Mouse (Mus musculus) lung, adult 2 months (tissue): ENCODE results near the gene Rgs14.

ENCODE experiments used
- CTCF ChIP-seq: fragments of 200-500 bp; IDR thresholded peaks from 2 replicates; pipeline ENCODE4 v1.5.1; 2011; ENCODE audit warnings: mild to moderate bottlenecking, low read length, control low read depth; ENCODE audit not compliant: insufficient read depth
- POLR2A ChIP-seq: fragments of 200-500 bp; IDR thresholded peaks from 2 replicates; pipeline ENCODE4 v1.6.1; 2011; ENCODE audit warnings: low read depth, mild to moderate bottlenecking, control low read depth, low read length, borderline replicate concordance; ENCODE audit errors: extremely low read depth

GRCm38 (mm10) chr13:55361145-55361544, 8.4 kb upstream of the Rgs14 start:
- TF ChIP-seq CTCF (no peak), POLR2A (no peak)
